Mouse (Mus musculus): ENCODE measurements around the gene Cul9. TPM values are rescaled to one million over a fixed set of nuclear protein-coding genes. Genes with fewer than 3 reads are reported as not detected.
"Not testable (repeated sequence)": the region's sequence is repeated elsewhere in the genome, so short reads cannot be mapped to it uniquely, and the experiment has no call there.

The Cul9 gene
- polyA plus RNA-seq, 1 experiment from 2014 or later: 5.6 TPM

GRCm38 (mm10) chr17:46503847-46504638 lies 42.1 kb downstream of the Cul9 start:
- Histone ChIP-seq H3K4me2 (ENCODE audit: low read depth, low read length) (no peak overlapping the region), H3K9ac (ENCODE audit: low read length) (no peak overlapping the region), H3K27me3 (ENCODE audit: control insufficient read depth, insufficient read depth, low read length) (no peaks in the 10 kb centered on the region), H3K9me3 (replicated peaks; ENCODE audit: control insufficient read depth, low read length) (no peaks in the 10 kb centered on the region), H3K36me3 (ENCODE audit: control insufficient read depth, insufficient read depth) (no peaks in the 10 kb centered on the region), H3K4me3 (ENCODE audit: low read length) (no peak overlapping the region), H3K27ac (ENCODE audit: low read length) (no peak overlapping the region), H3K4me1 (ENCODE audit: control insufficient read depth, insufficient read depth, low read length) (no peaks in the 10 kb centered on the region)
- ATAC-seq (replicated peaks; ENCODE audit: extremely low read depth, insufficient read depth, low FRiP score): no peak
- WGBS: 73% methylated on average over 14 of the region's 14 CpGs

- H3K9me3 ChIP-seq (replicated peaks; ENCODE audit: control insufficient read depth, low read length): no peaks in the 10 kb centered on the region
- no peak for ATAC-seq (replicated peaks; ENCODE audit: extremely low read depth, insufficient read depth, low FRiP score)
- H3K9ac ChIP-seq (ENCODE audit: low read length): no peak overlapping the region
- H3K27me3 ChIP-seq (ENCODE audit: control insufficient read depth, insufficient read depth, low read length): no peaks in the 10 kb centered on the region
- no peaks in the 10 kb centered on the region for H3K4me1 ChIP-seq (ENCODE audit: control insufficient read depth, insufficient read depth, low read length)
- 80% methylated on average over 2 of the region's 2 CpGs for WGBS
- H3K4me2 ChIP-seq (ENCODE audit: low read depth, low read length): no peak overlapping the region
- no peak overlapping the region for H3K27ac ChIP-seq (ENCODE audit: low read length)
- H3K36me3 ChIP-seq (ENCODE audit: control insufficient read depth, insufficient read depth): no peaks in the 10 kb centered on the region
- no peak overlapping the region for H3K4me3 ChIP-seq (ENCODE audit: low read length)
Measured at GRCm38 (mm10) chr17:46502775-46503174, 43.4 kb downstream of the Cul9 start.

GRCm38 (mm10) chr17:46497956-46498355 lies 48.2 kb downstream of the Cul9 start:
- no peak for ATAC-seq (replicated peaks; ENCODE audit: extremely low read depth, insufficient read depth, low FRiP score)
- Histone ChIP-seq H3K4me2 (ENCODE audit: low read depth, low read length) (no peak overlapping the region), H3K36me3 (ENCODE audit: control insufficient read depth, insufficient read depth) (no peaks in the 10 kb centered on the region), H3K27me3 (ENCODE audit: control insufficient read depth, insufficient read depth, low read length) (0 out of 2 replicates have a peak, but pooled peaks cover 2% of the 10 kb centered on the region), H3K27ac (ENCODE audit: low read length) (no peak overlapping the region), H3K4me1 (ENCODE audit: control insufficient read depth, insufficient read depth, low read length) (no peaks in the 10 kb centered on the region), H3K9ac (ENCODE audit: low read length) (no peak overlapping the region), H3K4me3 (ENCODE audit: low read length) (no peak overlapping the region), H3K9me3 (replicated peaks; ENCODE audit: control insufficient read depth, low read length) (no peaks in the 10 kb centered on the region)
- WGBS: 71% methylated on average over 8 of the region's 8 CpGs

GRCm38 (mm10) chr17:46496623-46497434 lies 49.4 kb downstream of the Cul9 start, which contains the start of gene Dnph1:
TSS of gene Dnph1 (plus strand) at chr17:46496711.
- H3K4me3 ChIP-seq (ENCODE audit: low read length): peak within 1 kb of the TSS; percentile 69
- 0 out of 2 replicates have a peak, but pooled peaks cover 2% of the 10 kb centered on the region for H3K27me3 ChIP-seq (ENCODE audit: control insufficient read depth, insufficient read depth, low read length)
- under 1% methylated on average over 44 of the region's 44 CpGs for WGBS
- H3K4me1 ChIP-seq (ENCODE audit: control insufficient read depth, insufficient read depth, low read length): no peaks in the 10 kb centered on the region
- no peaks in the 10 kb centered on the region for H3K9me3 ChIP-seq (replicated peaks; ENCODE audit: control insufficient read depth, low read length)
- H3K27ac ChIP-seq (ENCODE audit: low read length): no peak within 1 kb of the TSS
- H3K4me2 ChIP-seq (ENCODE audit: low read depth, low read length): peak within 1 kb of the TSS; percentile 94
- H3K9ac ChIP-seq (ENCODE audit: low read length): peak within 1 kb of the TSS; percentile 73
- H3K36me3 ChIP-seq (ENCODE audit: control insufficient read depth, insufficient read depth): no peaks in the 10 kb centered on the region
- ATAC-seq (replicated peaks; ENCODE audit: extremely low read depth, insufficient read depth, low FRiP score): peak; percentile 93

- not testable (repeated sequence) for ATAC-seq (replicated peaks; ENCODE audit: extremely low read depth, insufficient read depth, low FRiP score); H3K4me3 ChIP-seq (ENCODE audit: low read length); H3K4me1 ChIP-seq (ENCODE audit: control insufficient read depth, insufficient read depth, low read length); H3K27ac ChIP-seq (ENCODE audit: low read length); H3K27me3 ChIP-seq (ENCODE audit: control insufficient read depth, insufficient read depth, low read length); H3K36me3 ChIP-seq (ENCODE audit: control insufficient read depth, insufficient read depth); H3K4me2 ChIP-seq (ENCODE audit: low read depth, low read length); H3K9me3 ChIP-seq (replicated peaks; ENCODE audit: control insufficient read depth, low read length); H3K9ac ChIP-seq (ENCODE audit: low read length)
Measured at GRCm38 (mm10) chr17:46496081-46496480, 50.1 kb downstream of the Cul9 start.

GRCm38 (mm10) chr17:46495486-46495885 lies 50.7 kb downstream of the Cul9 start:
- no peak for ATAC-seq (replicated peaks; ENCODE audit: extremely low read depth, insufficient read depth, low FRiP score)
- no peaks in the 10 kb centered on the region for H3K4me1 ChIP-seq (ENCODE audit: control insufficient read depth, insufficient read depth, low read length)
- no peaks in the 10 kb centered on the region for H3K9me3 ChIP-seq (replicated peaks; ENCODE audit: control insufficient read depth, low read length)
- WGBS: 58% methylated on average over 5 of the region's 5 CpGs
- H3K9ac ChIP-seq (ENCODE audit: low read length): no peak overlapping the region
- no peak overlapping the region for H3K27ac ChIP-seq (ENCODE audit: low read length)
- no peak overlapping the region for H3K4me2 ChIP-seq (ENCODE audit: low read depth, low read length)
- H3K36me3 ChIP-seq (ENCODE audit: control insufficient read depth, insufficient read depth): no peaks in the 10 kb centered on the region
- 0 out of 2 replicates have a peak, but pooled peaks cover 2% of the 10 kb centered on the region for H3K27me3 ChIP-seq (ENCODE audit: control insufficient read depth, insufficient read depth, low read length)
- no peak overlapping the region for H3K4me3 ChIP-seq (ENCODE audit: low read length)

GRCm38 (mm10) chr17:46487431-46487830 lies 58.8 kb downstream of the Cul9 start, which contains the start of gene Ttbk1:
TSS of gene Ttbk1 (minus strand) at chr17:46487675.
- Histone ChIP-seq H3K4me3 (ENCODE audit: low read length) (peak within 1 kb of the TSS; percentile 47), H3K36me3 (ENCODE audit: control insufficient read depth, insufficient read depth) (no peaks in the 10 kb centered on the region), H3K27ac (ENCODE audit: low read length) (no peak within 1 kb of the TSS), H3K9me3 (replicated peaks; ENCODE audit: control insufficient read depth, low read length) (no peaks in the 10 kb centered on the region), H3K9ac (ENCODE audit: low read length) (no peak within 1 kb of the TSS), H3K4me1 (ENCODE audit: control insufficient read depth, insufficient read depth, low read length) (peaks cover 6% of the 10 kb centered on the region; the same call in 1 of the 2 replicates), H3K27me3 (ENCODE audit: control insufficient read depth, insufficient read depth, low read length) (peaks cover 60% of the 10 kb centered on the region), H3K4me2 (ENCODE audit: low read depth, low read length) (peak within 1 kb of the TSS; percentile 64)
- WGBS: 2% methylated on average over 32 of the region's 49 CpGs
- no peak for ATAC-seq (replicated peaks; ENCODE audit: extremely low read depth, insufficient read depth, low FRiP score)

GRCm38 (mm10) chr17:46486995-46487394 lies 59.2 kb downstream of the Cul9 start:
- Histone ChIP-seq H3K4me2 (ENCODE audit: low read depth, low read length) (peak overlapping the region; percentile 64), H3K9ac (ENCODE audit: low read length) (no peak overlapping the region)
- ATAC-seq (replicated peaks; ENCODE audit: extremely low read depth, insufficient read depth, low FRiP score): no peak

More at GRCm38 (mm10) chr17:46486995-46487394, 59.2 kb downstream of the Cul9 start:
- H3K4me3 ChIP-seq (ENCODE audit: low read length): peak overlapping the region; percentile 47
- no peaks in the 10 kb centered on the region for H3K36me3 ChIP-seq (ENCODE audit: control insufficient read depth, insufficient read depth)
- peaks cover 60% of the 10 kb centered on the region for H3K27me3 ChIP-seq (ENCODE audit: control insufficient read depth, insufficient read depth, low read length)
- H3K9me3 ChIP-seq (replicated peaks; ENCODE audit: control insufficient read depth, low read length): no peaks in the 10 kb centered on the region
- no peak overlapping the region for H3K27ac ChIP-seq (ENCODE audit: low read length)
- peaks cover 6% of the 10 kb centered on the region; the same call in 1 of the 2 replicates for H3K4me1 ChIP-seq (ENCODE audit: control insufficient read depth, insufficient read depth, low read length)
- WGBS: 5% methylated on average over 20 of the region's 22 CpGs
